Mouse (Mus musculus) adrenal gland, postnatal 36 days (tissue): Measurements from ENCODE around the gene Atp1b1. TPM values are rescaled to one million over a fixed set of nuclear protein-coding genes. Genes with fewer than 3 reads are reported as not detected.

ENCODE experiments used
- DNase-seq, 2 experiments: peaks; one replicate each; pipeline ENCODE4 v3.0.0; 2021; ENCODE audit warnings: mixed read lengths in 1 of 2
- total RNA-seq, 2 experiments: library from RNA; stranded (reverse); gene quantifications; 2 replicates each; pipeline ENCODE4 v1.2.3; 2021

Atp1b1 gene
- total RNA-seq, 2 experiments from 2014 or later = 47.1 to 67.0 TPM

DNA sequence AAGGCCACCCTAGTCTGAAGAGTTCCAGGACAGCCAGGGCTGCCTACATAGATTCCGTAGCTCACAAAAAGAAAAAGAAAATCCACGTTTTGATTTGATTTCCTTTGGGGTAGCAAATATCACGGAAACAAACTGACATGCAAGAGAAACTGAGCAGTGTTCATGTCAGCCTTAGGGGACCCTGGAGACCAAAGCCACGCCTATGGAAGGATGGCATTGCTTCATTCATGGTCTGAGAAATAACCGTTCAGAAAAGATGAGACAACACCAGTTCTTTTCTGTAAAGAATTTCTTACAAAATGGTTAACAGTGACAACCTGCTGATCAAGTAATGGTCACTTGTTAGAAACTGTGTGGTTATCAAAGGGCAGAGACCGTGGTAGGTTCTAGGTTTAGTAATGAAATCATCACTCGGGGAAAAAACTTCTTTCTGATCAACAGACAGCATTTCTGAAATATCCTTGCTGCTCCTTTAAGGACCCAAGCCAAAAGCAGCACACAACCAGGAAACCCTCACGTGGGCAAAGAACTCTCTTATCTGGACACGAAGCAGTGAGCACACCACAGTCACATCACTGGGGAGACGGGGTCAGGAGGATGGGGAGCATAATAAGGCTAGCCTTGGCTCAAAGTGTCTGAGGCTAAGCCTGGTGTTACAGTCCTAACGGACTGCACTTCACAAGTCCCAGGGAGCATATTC, 17.3 kb downstream of the Atp1b1 start:
- no peak for DNase-seq

DNA sequence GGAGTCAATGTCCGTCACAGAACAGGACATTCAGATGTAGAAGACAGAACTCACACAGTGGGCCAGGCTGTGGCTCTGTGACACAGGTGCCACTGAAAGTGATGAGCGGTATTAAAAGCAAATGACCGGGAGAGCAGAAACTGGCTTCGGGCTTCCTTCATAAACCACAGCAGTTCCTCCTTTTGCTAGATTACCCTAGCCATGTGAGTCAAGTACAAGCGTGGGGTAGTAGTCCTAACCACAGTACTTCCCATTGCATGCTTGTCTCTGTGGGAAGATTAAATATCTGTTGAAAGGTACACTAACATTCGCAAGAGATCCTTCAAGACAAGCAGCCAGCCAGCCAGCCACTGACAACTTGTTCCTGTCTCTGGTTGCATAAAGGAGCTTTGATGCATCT, 17.9 kb downstream of the Atp1b1 start:
- DNase-seq = no peak

DNA sequence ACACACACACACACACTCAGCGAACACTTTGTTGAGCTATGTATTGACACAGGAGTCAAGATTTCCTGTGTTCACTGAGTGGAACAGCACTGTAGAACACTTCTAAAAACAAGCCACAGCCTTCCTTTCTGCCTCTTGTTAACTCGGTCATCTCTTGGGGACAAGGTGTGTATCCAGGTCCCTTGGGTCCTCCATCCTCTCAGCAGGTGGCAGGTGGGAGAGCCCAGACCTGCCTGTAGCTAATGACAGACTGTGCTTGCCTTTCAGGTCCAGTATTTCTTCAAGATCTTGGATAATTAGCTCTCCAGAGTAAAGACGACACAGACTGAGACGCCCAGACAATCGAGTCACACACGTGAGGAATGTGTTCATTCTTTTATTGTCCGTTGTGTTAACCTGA, 21.4 kb downstream of the Atp1b1 start:
- DNase-seq = no peak

DNA sequence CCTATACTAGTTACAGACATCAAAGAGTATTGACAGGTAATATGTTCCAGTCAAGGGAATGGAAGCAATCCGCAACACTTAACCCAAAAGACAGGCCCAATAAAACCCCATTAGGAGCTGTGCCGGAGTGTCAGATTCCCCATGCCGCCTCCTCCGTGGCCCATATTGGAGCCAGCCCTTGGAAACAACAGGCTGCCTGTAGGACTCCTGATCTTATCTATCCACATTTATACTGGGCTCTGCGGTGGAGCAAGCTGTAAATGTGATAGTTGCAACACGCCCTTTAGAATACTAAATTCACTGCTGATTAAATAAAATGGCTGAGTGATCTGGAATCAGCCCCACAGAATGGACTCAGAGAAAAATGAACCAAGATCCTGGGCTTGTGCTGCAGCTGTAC, 24.1 kb downstream of the Atp1b1 start:
- DNase-seq = no peak

DNA sequence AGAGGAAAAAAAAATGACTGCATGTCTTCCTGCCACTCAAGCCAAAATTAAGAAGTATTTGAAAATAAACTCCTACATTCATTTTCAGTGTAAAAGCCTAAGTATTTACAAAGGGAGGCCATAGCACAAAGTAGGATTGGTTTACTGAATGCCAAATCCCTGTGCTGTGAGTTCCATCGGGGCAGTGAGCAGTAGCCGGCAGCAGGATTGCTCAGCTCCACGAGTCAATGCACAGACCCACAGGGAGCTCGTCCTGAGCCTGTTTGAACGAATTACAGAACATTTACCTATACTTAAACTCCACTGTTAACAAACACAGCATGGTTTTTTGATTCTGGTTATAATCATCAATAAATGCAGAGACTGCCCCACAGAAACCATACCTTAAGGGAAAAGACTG, 25.5 kb downstream of the Atp1b1 start:
- DNase-seq = no peak

DNA sequence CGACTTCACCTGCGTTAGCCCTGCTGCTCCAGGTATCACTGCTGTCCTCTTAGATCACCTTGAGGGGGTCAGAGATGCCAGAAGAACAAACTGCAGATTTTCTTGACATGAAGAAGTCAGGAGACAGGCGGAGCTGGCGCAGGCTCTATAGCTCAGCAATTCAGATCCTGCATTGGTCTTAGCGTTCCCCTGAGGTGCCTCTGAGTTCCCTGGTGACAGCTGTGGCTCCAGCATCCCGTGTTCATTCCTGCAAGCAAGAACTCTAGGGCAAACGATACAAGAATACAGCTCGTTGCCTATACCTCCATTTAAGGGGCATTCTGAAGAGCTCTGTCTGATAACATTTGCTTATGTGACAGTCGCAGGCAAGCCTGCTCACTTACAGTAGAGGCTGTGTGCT, 29.5 kb downstream of the Atp1b1 start:
- no peak for DNase-seq

DNA sequence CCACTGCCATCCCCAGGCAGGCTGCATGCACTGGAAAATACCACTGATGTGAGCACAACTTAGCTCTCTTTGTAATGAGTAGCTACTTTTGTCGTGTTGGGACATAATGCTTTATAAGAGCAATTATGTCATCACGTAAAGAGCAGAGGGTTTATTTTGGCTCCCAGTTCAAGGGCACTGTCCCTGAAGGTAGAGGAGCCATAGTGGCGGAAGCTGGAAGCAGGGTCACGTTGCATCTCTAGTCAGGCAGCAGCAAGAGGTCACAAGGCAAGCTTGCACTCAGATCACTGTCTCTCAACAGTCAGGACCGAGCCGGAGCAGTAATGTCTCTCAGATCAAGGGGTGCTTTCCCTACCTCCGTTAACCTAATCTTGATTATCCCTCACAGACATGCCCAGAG, 30.4 kb downstream of the Atp1b1 start:
- DNase-seq = no peak

DNA sequence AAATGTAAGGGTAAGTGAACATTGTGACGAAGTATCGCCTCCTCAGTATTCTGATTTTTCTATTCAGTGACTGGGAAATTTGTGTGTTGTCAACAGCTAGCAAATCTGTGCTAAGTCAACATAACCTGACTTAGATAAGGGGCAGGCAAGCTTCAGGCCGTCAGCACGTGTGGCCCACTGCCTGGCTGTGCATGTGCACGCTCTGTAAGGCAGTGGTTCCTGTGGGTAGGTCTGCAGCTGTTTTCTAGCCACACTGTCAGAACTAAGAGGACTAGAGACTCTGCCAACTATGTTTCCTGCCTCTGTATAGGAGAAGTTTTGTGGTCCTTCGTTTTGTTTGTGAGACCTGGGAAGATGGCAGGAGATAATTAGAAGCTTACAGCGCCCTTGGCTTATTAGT, 31.9 kb downstream of the Atp1b1 start:
- no peak for DNase-seq

DNA sequence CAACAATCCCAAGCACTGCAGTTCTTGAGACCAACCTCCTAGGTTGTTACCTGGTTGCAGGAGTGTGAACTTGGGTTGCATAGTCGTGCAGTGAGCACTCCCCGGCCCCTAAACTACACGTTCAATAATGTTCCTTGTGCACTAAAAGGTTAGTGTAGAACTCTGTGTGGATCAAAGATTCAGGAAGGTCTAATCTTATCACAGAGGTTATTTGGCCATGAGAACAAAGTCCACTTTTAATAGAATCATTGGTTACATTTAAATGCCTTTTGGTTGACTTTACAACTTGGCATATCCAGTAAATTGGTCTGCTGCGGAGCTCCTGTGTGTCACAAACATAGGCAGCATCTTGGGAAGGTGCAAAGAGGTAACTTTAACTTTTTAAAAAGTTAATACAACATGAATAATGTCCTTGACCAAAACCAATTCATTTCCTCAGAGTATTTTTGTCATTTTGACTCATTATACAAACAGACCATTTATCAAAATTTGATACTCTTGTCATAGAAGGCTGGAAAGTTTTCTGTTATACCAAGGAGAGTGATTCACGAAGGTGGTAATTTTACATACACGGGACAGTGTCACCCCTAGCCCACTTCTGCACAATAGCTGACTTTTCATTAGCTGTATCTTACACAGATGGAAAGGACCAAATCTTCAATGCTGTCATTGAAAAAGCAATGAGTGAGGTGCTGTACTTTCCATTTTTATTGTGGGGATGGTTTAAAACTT, 37.4 kb downstream of the Atp1b1 start:
- no peak for DNase-seq

DNA sequence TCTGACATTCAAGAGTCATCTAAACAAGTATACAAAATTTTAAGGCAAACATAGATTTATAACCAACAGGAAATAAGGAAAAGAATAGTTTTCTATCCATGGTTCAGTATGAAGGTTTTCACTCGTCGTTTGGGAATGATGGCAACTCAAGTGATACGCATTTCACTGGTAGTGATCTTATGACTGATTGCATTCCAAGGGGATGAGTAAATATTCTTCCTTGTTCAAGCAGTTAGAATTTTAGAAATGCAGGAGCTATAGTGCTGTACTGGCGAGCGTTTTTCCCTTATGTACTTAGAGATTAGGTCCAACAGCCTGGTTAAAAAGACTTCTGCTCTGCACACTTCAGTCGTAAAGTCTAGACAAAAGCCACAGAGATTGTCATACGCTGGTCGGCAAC, 38.8 kb downstream of the Atp1b1 start:
- DNase-seq = no peak

DNA sequence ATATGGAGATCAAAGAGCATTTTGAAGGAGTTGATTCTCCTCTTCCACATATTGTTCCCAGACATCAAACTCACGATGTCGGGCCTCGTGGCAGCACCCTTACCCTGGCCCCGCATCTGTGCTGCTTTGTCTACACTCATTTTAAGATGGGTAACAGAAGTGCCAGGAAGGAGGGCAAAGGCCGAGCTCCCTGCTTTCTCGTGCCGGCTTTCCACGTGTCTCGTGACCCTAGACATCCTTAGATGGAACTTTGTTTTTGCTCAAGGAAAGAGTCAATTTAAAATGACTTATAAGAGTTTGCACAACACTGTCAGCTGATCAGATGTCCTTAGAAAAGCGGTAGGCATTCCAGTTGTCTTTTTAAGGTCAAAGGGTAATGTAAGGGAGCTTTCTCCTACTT, 39.8 kb downstream of the Atp1b1 start:
- DNase-seq = no peak

DNA sequence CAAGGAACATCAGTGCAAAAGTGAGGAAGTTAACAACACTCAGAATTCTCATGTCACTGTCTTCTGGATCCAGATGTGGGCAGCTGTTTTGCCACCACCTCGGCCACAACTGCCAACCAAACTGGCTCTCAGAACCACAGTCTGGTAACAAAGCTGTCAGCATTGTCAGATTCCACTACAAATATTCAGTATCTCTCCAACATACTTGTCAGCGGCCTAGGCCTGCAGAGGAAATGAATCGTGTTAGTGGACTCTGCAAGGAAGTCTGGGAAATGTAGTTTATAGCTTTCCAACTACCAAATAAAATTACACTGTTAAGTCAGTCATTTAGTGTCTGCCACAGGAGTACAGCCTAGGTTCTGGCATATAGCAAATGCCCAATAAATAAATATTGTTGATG, 40.6 kb downstream of the Atp1b1 start:
- no peak for DNase-seq

DNA sequence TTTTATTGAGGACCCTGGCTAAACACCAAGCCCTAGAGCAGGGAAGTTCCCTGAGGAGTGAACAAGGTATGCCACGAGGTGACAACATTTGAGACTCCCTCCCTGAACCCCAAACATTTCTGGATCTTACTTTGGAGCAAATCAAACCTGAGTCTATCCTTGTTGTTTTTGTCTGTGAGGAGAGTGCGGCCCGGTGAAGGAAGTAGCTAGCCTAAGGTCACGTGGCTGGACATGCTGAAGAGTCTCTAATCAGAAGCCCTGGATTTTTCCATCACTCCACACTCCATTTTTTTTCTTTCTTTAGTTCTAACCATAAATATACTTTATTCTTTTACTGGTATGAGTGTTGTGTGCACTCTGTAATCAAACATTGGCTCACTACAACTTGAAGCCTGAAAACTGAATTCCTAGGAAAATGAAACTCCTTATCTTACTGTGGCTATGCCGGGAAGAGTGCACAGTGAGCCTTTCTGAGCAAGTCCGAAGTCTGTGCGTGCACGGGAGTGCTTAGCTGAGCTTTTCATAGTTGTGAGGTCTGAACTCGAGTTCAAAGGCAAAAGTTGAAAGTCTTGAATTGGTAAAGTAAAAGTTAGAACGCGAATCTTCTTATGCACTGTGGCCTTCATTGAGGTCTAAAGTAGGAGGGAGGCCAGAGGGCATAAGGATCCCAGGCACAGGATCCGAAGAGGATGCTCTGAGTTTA, 41.3 kb downstream of the Atp1b1 start:
- no peak for DNase-seq

DNA sequence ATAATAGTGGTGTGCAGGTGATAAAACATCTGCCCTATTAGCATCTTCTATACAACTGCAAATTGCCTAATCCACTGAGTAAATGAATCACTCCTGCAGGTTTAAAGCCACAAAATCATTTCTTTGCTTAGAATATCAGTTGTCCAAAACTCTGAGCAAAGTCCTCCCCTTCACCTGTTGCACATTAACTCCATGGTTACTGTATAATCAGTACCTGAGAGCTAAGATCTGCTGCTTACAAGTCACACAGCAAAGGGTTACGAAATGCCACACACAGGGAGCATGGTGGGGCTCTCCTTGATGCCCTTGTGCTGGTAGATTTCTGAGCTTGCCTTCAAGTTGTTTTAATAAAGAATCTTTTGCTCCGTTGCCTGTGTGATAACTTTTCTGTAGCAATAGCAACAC, 42.8 kb downstream of the Atp1b1 start:
- DNase-seq = no peak

DNA sequence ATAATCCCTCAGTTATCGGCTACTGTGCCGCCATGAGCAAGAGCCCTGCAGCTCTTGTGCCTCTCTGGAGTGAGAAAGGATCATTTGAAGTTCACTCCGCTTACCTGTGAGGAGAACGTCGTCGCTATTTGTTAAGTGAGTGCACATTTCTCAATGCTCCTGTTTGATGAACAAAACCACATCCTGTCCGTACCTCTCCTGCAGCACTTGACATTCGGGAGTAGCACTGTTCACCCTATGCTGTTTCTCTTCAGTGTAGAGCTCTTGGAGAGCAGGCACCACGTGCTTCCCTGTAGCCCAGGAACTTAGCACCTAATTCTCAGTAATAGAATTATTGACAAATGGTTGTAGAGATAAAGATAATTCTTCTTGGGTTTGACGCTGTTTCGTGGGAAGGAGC, 44.5 kb downstream of the Atp1b1 start:
- no peak for DNase-seq

DNA sequence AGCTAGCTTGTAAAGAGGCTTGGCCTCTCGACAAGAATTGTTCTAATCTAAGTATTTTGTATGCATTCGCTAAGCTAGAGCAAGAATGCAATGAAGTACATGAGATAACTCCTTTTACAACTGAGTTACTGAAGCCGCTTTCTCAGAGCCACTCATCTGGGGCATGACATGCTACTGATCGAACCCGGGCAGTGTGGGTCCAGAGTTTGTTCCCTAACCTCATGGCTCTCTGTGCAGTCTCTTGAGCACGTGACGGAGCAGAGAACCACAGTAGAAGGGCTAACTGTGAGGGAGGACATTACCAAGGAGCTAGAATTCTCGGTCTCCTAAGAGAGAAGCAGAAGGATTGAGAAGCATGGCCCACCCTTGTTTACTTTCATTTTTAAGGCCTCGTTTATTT, 45.2 kb downstream of the Atp1b1 start:
- DNase-seq = no peak

DNA sequence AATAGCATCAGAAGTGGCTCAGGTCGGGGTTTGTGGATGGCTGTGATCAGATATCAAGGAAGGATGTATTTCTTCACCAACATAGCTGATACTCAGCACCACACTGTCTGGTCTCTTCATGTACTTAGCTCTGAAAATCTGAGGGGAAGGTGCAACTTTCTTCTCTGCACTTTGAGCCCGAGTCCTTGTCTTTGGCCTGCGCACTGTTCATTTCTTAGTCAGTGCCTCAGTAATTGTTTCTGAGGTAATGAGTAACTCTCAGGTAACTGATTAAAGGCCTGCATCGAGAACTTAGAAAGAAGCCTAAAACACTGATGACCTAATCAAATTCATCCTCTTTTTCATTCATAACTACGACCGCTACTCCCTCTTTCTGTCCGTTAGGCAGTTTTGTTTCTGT, 46.8 kb downstream of the Atp1b1 start:
- DNase-seq = no peak

DNA sequence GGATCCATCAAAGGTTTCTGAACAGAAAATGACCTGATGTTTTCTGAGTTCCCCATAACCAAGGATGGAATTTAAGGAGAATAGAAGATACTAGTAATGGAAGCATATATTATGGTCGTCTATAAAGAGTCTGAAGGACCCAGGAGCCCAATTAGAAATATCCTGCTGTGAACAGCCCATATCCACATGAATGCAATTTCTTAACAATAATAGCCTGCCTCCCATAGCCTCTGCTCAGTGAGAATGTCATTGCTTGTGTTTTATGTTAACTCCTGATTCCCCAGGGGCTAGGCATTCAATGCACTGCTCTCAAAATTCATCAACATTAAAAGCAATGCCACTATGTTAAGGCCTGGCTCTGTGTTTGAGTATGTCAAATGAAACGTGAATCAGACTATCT, 49.5 kb downstream of the Atp1b1 start:
- DNase-seq = no peak

DNA sequence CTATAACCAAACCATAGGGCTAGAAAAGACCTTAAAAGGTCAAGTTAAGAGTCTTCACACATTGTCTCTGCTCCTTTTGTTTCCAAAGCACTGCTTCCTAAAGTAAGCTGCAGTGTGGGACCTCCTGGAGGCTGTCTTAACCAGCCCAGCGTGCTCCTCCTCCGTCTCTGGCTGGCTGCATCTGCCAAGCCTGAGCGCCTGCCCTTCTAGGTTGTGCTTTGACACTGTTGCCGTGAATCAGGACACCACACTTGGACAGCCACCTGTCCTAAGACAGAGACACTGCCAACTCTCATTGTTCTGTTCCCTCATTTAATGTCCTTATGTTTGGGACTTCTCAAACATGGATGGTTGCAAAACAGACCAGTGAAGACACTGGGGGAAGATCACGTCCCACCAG, 51.6 kb downstream of the Atp1b1 start:
- DNase-seq = no peak

DNA sequence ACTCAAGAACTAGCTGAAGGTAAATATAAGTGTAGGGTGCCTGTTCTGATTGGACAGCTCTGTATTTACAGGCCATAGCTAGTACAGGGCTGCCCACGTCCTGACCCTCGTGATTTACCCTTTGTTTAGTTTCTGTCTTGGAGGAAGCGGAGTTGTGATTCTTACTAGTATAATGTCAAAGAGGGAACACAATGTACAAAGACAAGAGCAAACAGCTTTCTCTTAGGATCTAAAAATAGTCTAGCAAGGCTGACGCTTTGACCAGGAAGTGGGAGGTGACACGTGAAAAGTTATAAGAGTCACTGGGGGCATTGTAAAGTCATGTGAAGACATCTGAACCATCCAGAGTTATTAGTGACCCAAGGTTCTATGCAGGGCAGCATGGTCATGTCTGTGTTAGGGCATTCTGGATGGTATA, 52.8 kb downstream of the Atp1b1 start:
- no peak for DNase-seq

DNA sequence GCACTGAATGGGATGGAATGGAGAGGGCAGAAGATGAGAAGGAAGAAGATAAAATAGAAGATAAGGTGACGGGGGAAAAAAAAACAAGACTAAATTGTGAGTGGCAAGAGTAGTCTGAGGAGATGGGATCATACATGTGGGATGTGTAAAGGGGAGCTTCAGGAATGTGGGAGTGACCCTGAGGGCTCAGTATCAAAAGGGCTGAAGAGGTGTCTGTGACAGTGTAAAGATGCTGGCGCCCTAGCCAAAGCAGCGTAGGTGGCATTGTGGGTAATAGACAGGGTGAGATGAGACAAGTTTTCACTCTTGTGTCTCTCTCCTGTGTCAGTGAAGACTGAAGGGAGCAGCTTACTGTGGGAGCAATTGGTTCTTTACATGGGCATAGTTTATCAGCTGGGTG, 58.6 kb downstream of the Atp1b1 start:
- DNase-seq = no peak

DNA sequence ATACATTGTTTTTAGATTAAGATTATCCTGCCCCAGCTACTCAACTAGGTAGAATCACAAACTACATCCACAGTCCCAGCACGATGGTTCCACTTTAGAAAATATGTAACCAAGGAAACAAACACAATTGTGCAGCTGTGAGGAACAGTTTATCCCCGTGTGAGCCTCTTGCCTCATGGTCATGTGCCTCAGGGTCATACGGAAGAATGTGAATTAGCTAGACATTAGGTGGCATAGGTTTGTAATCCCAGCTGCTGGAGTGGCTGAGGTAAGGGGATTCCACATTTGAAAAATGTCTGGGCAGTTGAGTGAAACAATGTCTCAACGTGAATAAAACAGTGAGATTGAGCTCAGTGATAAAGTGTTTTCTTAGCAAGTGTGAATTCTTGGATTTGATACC, 60.5 kb downstream of the Atp1b1 start:
- DNase-seq = no peak

DNA sequence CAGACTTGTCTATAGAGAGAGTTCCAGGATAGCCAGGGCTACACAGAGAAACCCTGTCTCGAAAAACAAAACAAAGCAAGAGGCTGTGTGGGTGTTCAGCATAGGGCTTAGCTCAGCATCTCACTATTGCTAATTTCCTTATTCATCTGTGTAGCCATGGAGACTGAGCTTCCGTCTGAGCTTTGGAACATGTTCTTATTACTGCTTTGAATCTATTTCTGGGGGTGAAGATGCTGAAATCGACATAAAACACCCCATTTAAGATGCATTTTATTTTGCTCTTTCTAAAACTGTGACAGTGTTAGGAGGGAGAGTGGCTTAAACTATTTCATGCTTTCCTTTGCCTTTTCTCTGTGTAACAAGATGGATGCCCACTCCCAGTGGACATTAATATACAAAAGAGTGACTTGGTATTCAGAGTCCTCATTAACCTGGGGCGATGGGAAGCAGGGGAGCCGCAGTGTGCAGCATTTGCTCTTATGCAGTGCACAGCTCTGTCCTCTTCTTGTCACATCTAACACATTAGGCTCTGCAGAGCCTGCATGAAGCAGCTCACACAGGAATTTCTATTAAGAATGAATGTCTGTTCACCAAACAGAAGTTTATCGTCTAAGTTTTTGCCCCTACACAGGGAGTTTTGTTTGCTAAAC, 62.9 kb downstream of the Atp1b1 start:
- no peak for DNase-seq
